Mouse (Mus musculus): ENCODE measurements around the gene Stk32b. TPM values are rescaled to one million over a fixed set of nuclear protein-coding genes. Genes with fewer than 3 reads are reported as not detected.

Gene Stk32b
- polyA plus RNA-seq, 1 experiment from 2014 or later = 2.4 TPM

DNA sequence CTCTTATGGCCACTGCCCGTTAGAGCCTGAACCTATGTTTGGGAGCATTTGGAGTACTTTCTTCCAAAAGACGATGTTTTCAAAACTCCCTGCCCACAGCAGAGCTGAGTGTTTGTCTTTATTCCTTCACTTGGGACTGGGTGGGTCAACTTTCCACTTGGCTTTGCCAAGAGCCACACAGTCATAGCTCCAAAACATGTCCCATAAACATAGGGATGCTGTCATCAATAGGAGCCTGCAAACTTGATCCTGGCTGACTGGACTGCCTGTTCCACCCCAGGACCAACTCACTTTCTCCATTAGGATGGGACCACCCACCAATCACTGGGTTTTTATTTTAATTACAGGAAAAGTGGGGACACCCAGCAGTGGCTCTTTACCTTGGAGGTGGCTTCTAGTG is 13.8 kb upstream of the Stk32b start:
- Histone ChIP-seq H3K9ac (ENCODE audit: low read length) (no peak overlapping the region), H3K4me3 (ENCODE audit: low read depth, low read length) (no peak overlapping the region), H3K9me3 (ENCODE audit: control insufficient read depth, low read length) (no peaks in the 10 kb centered on the region), H3K27me3 (ENCODE audit: control insufficient read depth, insufficient read depth, low read length) (no peaks in the 10 kb centered on the region), H3K4me1 (replicated peaks; ENCODE audit: control insufficient read depth, insufficient read depth, low read length) (no peaks in the 10 kb centered on the region), H3K27ac (ENCODE audit: low read depth, low read length) (no peak overlapping the region), H3K4me2 (ENCODE audit: low read depth, low read length, severe bottlenecking) (no peak overlapping the region), H3K36me3 (ENCODE audit: control insufficient read depth, insufficient read depth, low read length) (no peaks in the 10 kb centered on the region)
- ATAC-seq (replicated peaks; ENCODE audit: low FRiP score) (no peak), DNase-seq (ENCODE audit: low spot score) (no peak)
- 93% methylated on average over 2 of the region's 2 CpGs for WGBS

- H3K4me3 ChIP-seq (ENCODE audit: low read depth, low read length) = no peak overlapping the region
- H3K27me3 ChIP-seq (ENCODE audit: control insufficient read depth, insufficient read depth, low read length) = no peaks in the 10 kb centered on the region
- no peak overlapping the region for H3K27ac ChIP-seq (ENCODE audit: low read depth, low read length)
- no peak overlapping the region for H3K9ac ChIP-seq (ENCODE audit: low read length)
- H3K4me2 ChIP-seq (ENCODE audit: low read depth, low read length, severe bottlenecking) = no peak overlapping the region
- H3K36me3 ChIP-seq (ENCODE audit: control insufficient read depth, insufficient read depth, low read length) = no peaks in the 10 kb centered on the region
- WGBS = 81% methylated on average over 4 of the region's 4 CpGs
- no peak for DNase-seq (ENCODE audit: low spot score)
- no peaks in the 10 kb centered on the region for H3K4me1 ChIP-seq (replicated peaks; ENCODE audit: control insufficient read depth, insufficient read depth, low read length)
- no peak for ATAC-seq (replicated peaks; ENCODE audit: low FRiP score)
- no peaks in the 10 kb centered on the region for H3K9me3 ChIP-seq (ENCODE audit: control insufficient read depth, low read length)
These were observed 8.4 kb upstream of the Stk32b start for GRCm38 (mm10) chr5:37725220-37725886.

DNA sequence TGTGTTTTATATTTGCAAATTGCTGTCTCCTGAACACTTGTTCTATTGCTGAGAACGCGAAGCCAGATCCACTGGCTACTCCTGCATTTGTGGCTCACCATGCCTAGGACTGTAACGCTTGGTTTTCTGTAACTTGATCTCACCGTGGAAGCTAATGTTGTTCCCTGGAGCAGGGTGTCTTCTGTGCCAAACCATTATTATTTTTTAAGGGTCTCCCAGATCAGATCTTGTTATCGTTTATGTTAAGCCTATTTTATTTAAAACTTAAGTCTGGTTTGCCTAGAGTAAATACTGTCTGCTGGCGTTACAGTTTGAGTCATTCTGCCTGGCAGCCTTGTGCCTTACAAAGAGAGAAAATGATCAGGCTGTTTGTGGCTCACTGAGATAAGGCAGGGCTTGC is 3.7 kb upstream of the Stk32b start:
- no peak overlapping the region for H3K9ac ChIP-seq (ENCODE audit: low read length)
- ATAC-seq (replicated peaks; ENCODE audit: low FRiP score) (no peak), DNase-seq (ENCODE audit: low spot score) (no peak)
- H3K36me3 ChIP-seq (ENCODE audit: control insufficient read depth, insufficient read depth, low read length) = no peaks in the 10 kb centered on the region
- H3K9me3 ChIP-seq (ENCODE audit: control insufficient read depth, low read length) = no peaks in the 10 kb centered on the region
- 51% methylated on average over 6 of the region's 6 CpGs for WGBS
- no peak overlapping the region for H3K4me3 ChIP-seq (ENCODE audit: low read depth, low read length)
- H3K4me1 ChIP-seq (replicated peaks; ENCODE audit: control insufficient read depth, insufficient read depth, low read length) = peaks cover 2% of the 10 kb centered on the region; the same call in 1 of the 2 replicates
- no peak overlapping the region for H3K27ac ChIP-seq (ENCODE audit: low read depth, low read length)
- H3K27me3 ChIP-seq (ENCODE audit: control insufficient read depth, insufficient read depth, low read length) = peaks cover 3% of the 10 kb centered on the region
- H3K4me2 ChIP-seq (ENCODE audit: low read depth, low read length, severe bottlenecking) = no peak overlapping the region

GRCm38 (mm10) chr5:37717384-37717963 is 503 bp upstream of the Stk32b start:
- Histone ChIP-seq H3K4me3 (ENCODE audit: low read depth, low read length) (peak overlapping the region; percentile 47), H3K9me3 (ENCODE audit: control insufficient read depth, low read length) (no peaks in the 10 kb centered on the region), H3K4me2 (ENCODE audit: low read depth, low read length, severe bottlenecking) (peak overlapping the region; percentile 82), H3K36me3 (ENCODE audit: control insufficient read depth, insufficient read depth, low read length) (no peaks in the 10 kb centered on the region), H3K9ac (ENCODE audit: low read length) (peak overlapping the region; percentile 38; the same call in 1 of the 2 replicates), H3K27me3 (ENCODE audit: control insufficient read depth, insufficient read depth, low read length) (peaks cover 3% of the 10 kb centered on the region), H3K27ac (ENCODE audit: low read depth, low read length) (no peak overlapping the region), H3K4me1 (replicated peaks; ENCODE audit: control insufficient read depth, insufficient read depth, low read length) (peaks cover 2% of the 10 kb centered on the region; the same call in 1 of the 2 replicates)
- ATAC-seq (replicated peaks; ENCODE audit: low FRiP score) (peak; percentile 59), DNase-seq (ENCODE audit: low spot score) (peak; percentile 79)
- 2% methylated on average over 14 of the region's 14 CpGs for WGBS

DNA sequence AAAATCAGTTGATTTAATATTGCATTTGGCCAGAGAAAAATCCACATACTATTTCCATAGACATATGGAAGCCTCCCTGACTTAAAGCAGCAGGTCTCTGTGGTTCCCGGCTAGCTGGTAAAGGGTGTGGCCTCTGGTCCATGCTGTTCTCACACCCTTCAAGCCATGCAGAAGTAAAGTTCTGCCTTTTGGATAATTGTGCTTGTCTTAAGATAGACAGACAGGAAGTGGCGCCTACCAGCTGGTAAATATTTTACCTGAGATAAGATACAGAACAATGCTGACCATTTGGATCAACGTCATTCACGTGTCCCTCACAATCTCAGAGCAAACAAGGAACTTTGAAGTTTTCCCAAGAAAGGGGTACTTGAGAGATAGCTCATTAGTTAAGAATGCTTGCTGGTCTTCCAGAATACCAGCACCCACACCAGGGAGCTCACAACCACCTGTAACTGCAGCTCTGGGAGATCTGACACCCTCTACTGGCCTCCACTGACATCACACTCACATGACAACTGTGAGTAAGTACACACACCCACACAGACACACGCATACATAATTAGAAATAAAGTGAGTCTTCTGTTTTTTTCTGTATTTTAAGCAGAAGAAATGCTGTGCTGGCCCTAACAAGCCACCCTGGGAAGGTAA is 7.6 kb downstream of the Stk32b start:
- no peak overlapping the region for H3K27ac ChIP-seq (ENCODE audit: low read depth, low read length)
- H3K9ac ChIP-seq (ENCODE audit: low read length) = no peak overlapping the region
- DNase-seq (ENCODE audit: low spot score) = peak; percentile 19
- 93% methylated on average over 5 of the region's 5 CpGs for WGBS
- H3K9me3 ChIP-seq (ENCODE audit: control insufficient read depth, low read length) = no peaks in the 10 kb centered on the region
- no peak for ATAC-seq (replicated peaks; ENCODE audit: low FRiP score)
- H3K4me2 ChIP-seq (ENCODE audit: low read depth, low read length, severe bottlenecking) = no peak overlapping the region
- no peaks in the 10 kb centered on the region for H3K36me3 ChIP-seq (ENCODE audit: control insufficient read depth, insufficient read depth, low read length)
- no peak overlapping the region for H3K4me3 ChIP-seq (ENCODE audit: low read depth, low read length)
- H3K4me1 ChIP-seq (replicated peaks; ENCODE audit: control insufficient read depth, insufficient read depth, low read length) = no peaks in the 10 kb centered on the region
- no peaks in the 10 kb centered on the region for H3K27me3 ChIP-seq (ENCODE audit: control insufficient read depth, insufficient read depth, low read length)

DNA sequence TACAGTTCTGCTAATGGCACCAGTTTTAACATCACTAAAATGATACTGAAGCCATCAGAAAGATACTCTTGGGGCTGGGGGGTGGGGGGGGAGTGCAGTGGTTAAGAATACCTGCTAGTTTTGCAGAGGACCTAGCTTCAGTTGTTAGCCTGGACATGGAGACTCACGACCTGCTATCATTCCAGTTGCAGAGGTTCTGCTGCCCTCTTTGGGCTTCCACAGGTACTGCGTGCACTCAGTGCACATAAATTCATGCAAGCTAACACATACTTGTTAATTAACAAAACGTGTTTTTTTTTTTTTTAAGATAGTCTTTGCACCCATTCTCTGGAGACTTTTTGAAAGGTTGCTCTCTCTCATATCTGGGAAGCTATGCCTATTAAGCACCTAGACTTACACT is 8.8 kb downstream of the Stk32b start:
- no peaks in the 10 kb centered on the region for H3K36me3 ChIP-seq (ENCODE audit: control insufficient read depth, insufficient read depth, low read length)
- H3K27ac ChIP-seq (ENCODE audit: low read depth, low read length) = no peak overlapping the region
- no peaks in the 10 kb centered on the region for H3K9me3 ChIP-seq (ENCODE audit: control insufficient read depth, low read length)
- H3K9ac ChIP-seq (ENCODE audit: low read length) = no peak overlapping the region
- H3K27me3 ChIP-seq (ENCODE audit: control insufficient read depth, insufficient read depth, low read length) = no peaks in the 10 kb centered on the region
- no peak overlapping the region for H3K4me2 ChIP-seq (ENCODE audit: low read depth, low read length, severe bottlenecking)
- DNase-seq (ENCODE audit: low spot score) (no peak), ATAC-seq (replicated peaks; ENCODE audit: low FRiP score) (no peak)
- 59% methylated on average over 3 of the region's 3 CpGs for WGBS
- H3K4me1 ChIP-seq (replicated peaks; ENCODE audit: control insufficient read depth, insufficient read depth, low read length) = no peaks in the 10 kb centered on the region
- no peak overlapping the region for H3K4me3 ChIP-seq (ENCODE audit: low read depth, low read length)

DNA sequence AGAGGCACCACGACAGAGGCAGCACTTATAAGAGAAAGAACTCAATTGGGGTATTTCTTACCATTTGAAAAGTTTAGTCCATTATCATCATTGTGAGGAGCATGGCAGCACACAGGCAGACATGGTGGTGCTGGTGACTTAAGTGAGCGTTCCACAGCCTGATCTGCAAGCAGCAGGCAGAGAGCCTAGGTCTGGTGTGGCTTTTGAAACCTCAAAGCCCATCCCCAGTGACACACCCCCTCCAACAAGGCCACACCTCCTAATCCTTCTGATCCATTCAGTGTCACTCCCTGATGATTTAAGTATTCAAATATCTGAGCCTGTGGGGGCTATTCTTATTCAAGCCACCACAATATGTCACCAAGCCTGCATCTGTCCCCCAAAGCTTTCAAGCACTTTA is 12.0 kb downstream of the Stk32b start:
- Histone ChIP-seq H3K27me3 (ENCODE audit: control insufficient read depth, insufficient read depth, low read length) (no peaks in the 10 kb centered on the region), H3K9ac (ENCODE audit: low read length) (no peak overlapping the region), H3K9me3 (ENCODE audit: control insufficient read depth, low read length) (no peaks in the 10 kb centered on the region), H3K4me3 (ENCODE audit: low read depth, low read length) (no peak overlapping the region), H3K27ac (ENCODE audit: low read depth, low read length) (no peak overlapping the region), H3K4me2 (ENCODE audit: low read depth, low read length, severe bottlenecking) (no peak overlapping the region), H3K4me1 (replicated peaks; ENCODE audit: control insufficient read depth, insufficient read depth, low read length) (no peaks in the 10 kb centered on the region), H3K36me3 (ENCODE audit: control insufficient read depth, insufficient read depth, low read length) (no peaks in the 10 kb centered on the region)
- ATAC-seq (replicated peaks; ENCODE audit: low FRiP score) = no peak
- no peak for DNase-seq (ENCODE audit: low spot score)
- WGBS = 67% methylated on average over 2 of the region's 2 CpGs

GRCm38 (mm10) chr5:37699757-37700156 is 17.2 kb downstream of the Stk32b start:
- DNase-seq (ENCODE audit: low spot score) = no peak
- H3K4me2 ChIP-seq (ENCODE audit: low read depth, low read length, severe bottlenecking) = no peak overlapping the region
- 92% methylated on average over 12 of the region's 12 CpGs for WGBS
- H3K27ac ChIP-seq (ENCODE audit: low read depth, low read length) = no peak overlapping the region
- H3K36me3 ChIP-seq (ENCODE audit: control insufficient read depth, insufficient read depth, low read length) = no peaks in the 10 kb centered on the region
- no peak overlapping the region for H3K4me3 ChIP-seq (ENCODE audit: low read depth, low read length)
- no peak for ATAC-seq (replicated peaks; ENCODE audit: low FRiP score)
- H3K9me3 ChIP-seq (ENCODE audit: control insufficient read depth, low read length) = no peaks in the 10 kb centered on the region
- H3K4me1 ChIP-seq (replicated peaks; ENCODE audit: control insufficient read depth, insufficient read depth, low read length) = peaks cover 4% of the 10 kb centered on the region; the same call in 1 of the 2 replicates
- no peak overlapping the region for H3K9ac ChIP-seq (ENCODE audit: low read length)
- no peaks in the 10 kb centered on the region for H3K27me3 ChIP-seq (ENCODE audit: control insufficient read depth, insufficient read depth, low read length)

All from forebrain, embryonic 11.5 days (tissue).